Mouse (Mus musculus): Measurements from ENCODE around the gene Nup85.

The Nup85 gene

DNA sequence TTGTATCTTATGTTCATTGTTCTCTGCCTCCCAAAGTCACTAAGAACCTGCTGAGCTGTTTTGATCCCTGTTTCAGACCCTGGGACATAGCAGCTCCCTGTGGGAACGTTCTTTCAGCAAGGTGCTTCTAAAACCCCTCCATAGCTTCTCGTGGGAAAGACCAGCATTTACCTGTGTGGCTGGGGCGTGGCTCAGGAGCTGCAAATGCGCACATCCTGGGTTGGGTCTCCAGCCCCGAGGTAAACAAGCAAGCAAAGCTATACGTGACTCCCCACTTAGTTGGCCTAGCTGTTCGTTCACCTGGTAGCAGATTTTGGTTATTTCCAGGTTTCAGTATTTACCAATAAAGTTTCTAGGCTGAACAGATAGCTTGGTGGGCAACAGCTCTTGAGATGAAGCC, 68.0 kb downstream of the Nup85 start:
- no peak for DNase-seq (ENCODE audit: low spot score in 2 of 2)

GRCm38 (mm10) chr11:115632862-115633261, 68.6 kb downstream of the Nup85 start:
- no peak for DNase-seq (ENCODE audit: low spot score in 2 of 2)
